Mouse (Mus musculus): ENCODE results near the gene Slc16a8. TPM values are rescaled to one million over a fixed set of nuclear protein-coding genes. Genes with fewer than 3 reads are reported as not detected.

Gene Slc16a8
- polyA plus RNA-seq, 1 experiment from 2014 or later: 0.26 TPM

DNA sequence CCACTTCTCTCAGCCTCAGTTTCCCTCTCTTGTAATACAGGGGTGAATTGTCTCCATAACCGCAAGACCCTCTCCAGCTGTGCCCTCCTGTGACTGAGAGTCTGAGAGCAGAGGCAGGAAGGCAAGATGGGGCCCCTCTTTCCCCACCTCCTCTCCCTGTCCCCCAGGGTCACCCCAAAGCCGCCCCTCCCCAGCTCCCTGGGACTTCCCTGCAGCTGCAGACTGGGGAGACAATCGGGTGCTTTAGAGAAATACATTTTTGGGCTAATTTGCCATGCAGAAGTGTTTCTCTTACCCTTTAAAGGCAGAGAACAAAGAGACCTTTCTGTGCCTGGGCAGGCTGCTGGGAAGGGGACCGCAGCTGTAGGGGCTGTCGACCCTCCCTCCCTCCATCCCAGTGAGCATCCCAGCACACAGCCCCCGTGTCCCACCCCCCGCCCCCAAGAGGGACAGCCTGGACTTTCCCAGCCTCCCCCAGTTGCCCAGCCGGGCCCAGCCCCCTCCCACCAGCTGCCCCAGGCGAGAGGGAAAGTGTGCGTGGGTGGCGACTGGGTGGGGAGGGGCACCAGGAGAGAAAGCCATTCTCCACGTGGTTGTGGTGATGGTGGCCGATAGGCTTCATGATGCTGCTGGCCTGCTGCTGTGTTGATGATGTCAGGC is 52.9 kb downstream of the Slc16a8 start:
- peak overlapping the region; percentile 8; the same call in 1 of the 2 replicates for H3K9ac ChIP-seq (ENCODE audit: low read depth, low read length)
- H3K27me3 ChIP-seq (ENCODE audit: control insufficient read depth, insufficient read depth, low read length): no peaks in the 10 kb centered on the region
- H3K4me3 ChIP-seq (ENCODE audit: low read depth, low read length): no peak overlapping the region
- DNase-seq (ENCODE audit: low spot score) (peak; percentile 66), ATAC-seq (ENCODE audit: low FRiP score) (peak; percentile 89)
- H3K27ac ChIP-seq (ENCODE audit: low read depth, low read length): peak overlapping the region; percentile 71
- H3K9me3 ChIP-seq (ENCODE audit: control insufficient read depth, low read length): no peaks in the 10 kb centered on the region
- WGBS: 12% methylated on average over 13 of the region's 13 CpGs
- no peaks in the 10 kb centered on the region for H3K36me3 ChIP-seq (ENCODE audit: control insufficient read depth, insufficient read depth, low read length)
- peaks cover 14% of the 10 kb centered on the region for H3K4me1 ChIP-seq (replicated peaks; ENCODE audit: control insufficient read depth, insufficient read depth, low read length)
- H3K4me2 ChIP-seq (replicated peaks; ENCODE audit: low read depth, low read length): no peak overlapping the region

Other genes with a start within 250 kb of the Slc16a8 start
- gene H1f0, start 226.3 kb downstream of the Slc16a8 start, polyA plus RNA-seq (2014; fragmentation: Nextera tagmentation; extraction: Ambion mirVana): 154 and 306 TPM in 2 replicates
- not detected in 2 replicates for gene Galr3, start 212.9 kb downstream of the Slc16a8 start, polyA plus RNA-seq (2014; fragmentation: Nextera tagmentation; extraction: Ambion mirVana)
- 56.3 and 59.7 TPM in 2 replicates for gene Ankrd54, start 191.9 kb downstream of the Slc16a8 start, polyA plus RNA-seq (2014; fragmentation: Nextera tagmentation; extraction: Ambion mirVana)
- 226 and 241 TPM in 2 replicates for gene Eif3l, start 179.6 kb downstream of the Slc16a8 start, polyA plus RNA-seq (2014; fragmentation: Nextera tagmentation; extraction: Ambion mirVana)
- gene Micall1, start 145.9 kb downstream of the Slc16a8 start, polyA plus RNA-seq (2014; fragmentation: Nextera tagmentation; extraction: Ambion mirVana): 5.3 and 7.2 TPM in 2 replicates
- 336 and 363 TPM in 2 replicates for gene Polr2f, start 113.8 kb downstream of the Slc16a8 start, polyA plus RNA-seq (2014; fragmentation: Nextera tagmentation; extraction: Ambion mirVana)
- gene 1700088E04Rik, start 113.5 kb downstream of the Slc16a8 start, polyA plus RNA-seq (2014; fragmentation: Nextera tagmentation; extraction: Ambion mirVana): 13.5 and 15.0 TPM in 2 replicates
- 11.4 and 16.8 TPM in 2 replicates for gene Sox10, start 89.5 kb downstream of the Slc16a8 start, polyA plus RNA-seq (2014; fragmentation: Nextera tagmentation; extraction: Ambion mirVana)
- 23.5 and 28.0 TPM in 2 replicates for gene Pick1, start 25.6 kb downstream of the Slc16a8 start, polyA plus RNA-seq (2014; fragmentation: Nextera tagmentation; extraction: Ambion mirVana)
- gene Gm49486, start 25.4 kb downstream of the Slc16a8 start, polyA plus RNA-seq (2014; fragmentation: Nextera tagmentation; extraction: Ambion mirVana): 0.35 and 0.68 TPM in 2 replicates
- 1.4 and 1.5 TPM in 2 replicates for gene Baiap2l2, start 30.8 kb upstream of the Slc16a8 start, polyA plus RNA-seq (2014; fragmentation: Nextera tagmentation; extraction: Ambion mirVana)
- gene Pla2g6, start 73.6 kb upstream of the Slc16a8 start, polyA plus RNA-seq (2014; fragmentation: Nextera tagmentation; extraction: Ambion mirVana): 18.0 and 20.4 TPM in 2 replicates
- 1.6 and 1.8 TPM in 2 replicates for gene Maff, start 91.9 kb upstream of the Slc16a8 start, polyA plus RNA-seq (2014; fragmentation: Nextera tagmentation; extraction: Ambion mirVana)
- gene Tmem184b, start 148.8 kb upstream of the Slc16a8 start, polyA plus RNA-seq (2014; fragmentation: Nextera tagmentation; extraction: Ambion mirVana): 32.7 and 33.5 TPM in 2 replicates
- 193 and 195 TPM in 2 replicates for gene Csnk1e, start 200.8 kb upstream of the Slc16a8 start, polyA plus RNA-seq (2014; fragmentation: Nextera tagmentation; extraction: Ambion mirVana)

Measured in hindbrain, embryonic 11.5 days (tissue).